Mouse (Mus musculus): ENCODE results near the gene Emilin2.

Gene Emilin2

GRCm38 (mm10) chr17:71267374-71267773 is 44.4 kb downstream of the Emilin2 start:
- in situ Hi-C loops (cut with MboI; ENCODE audit: low sequenced_read_pairs) = no loop called here

- in situ Hi-C loops (cut with MboI; ENCODE audit: low sequenced_read_pairs) = no loop called here
These were observed 46.3 kb downstream of the Emilin2 start for GRCm38 (mm10) chr17:71265336-71266051.

- in situ Hi-C loops (cut with MboI; ENCODE audit: low sequenced_read_pairs) = no loop called here
These were observed 47.0 kb downstream of the Emilin2 start for GRCm38 (mm10) chr17:71264739-71265138.

- in situ Hi-C loops (cut with MboI; ENCODE audit: low sequenced_read_pairs) = no loop called here
These were observed 48.6 kb downstream of the Emilin2 start for GRCm38 (mm10) chr17:71263136-71263535.

- in situ Hi-C loops (cut with MboI; ENCODE audit: low sequenced_read_pairs) = no loop called here
These were observed 51.1 kb downstream of the Emilin2 start for GRCm38 (mm10) chr17:71260658-71261057.

- in situ Hi-C loops (cut with MboI; ENCODE audit: low sequenced_read_pairs) = no loop called here
These were observed 52.1 kb downstream of the Emilin2 start for GRCm38 (mm10) chr17:71259727-71260126.

GRCm38 (mm10) chr17:71256806-71257536 is 54.8 kb downstream of the Emilin2 start:
- in situ Hi-C loops (cut with MboI; ENCODE audit: low sequenced_read_pairs) = no loop called here

GRCm38 (mm10) chr17:71256068-71256615 is 55.6 kb downstream of the Emilin2 start:
- in situ Hi-C loops (cut with MboI; ENCODE audit: low sequenced_read_pairs) = no loop called here

GRCm38 (mm10) chr17:71254736-71255135 is 57.0 kb downstream of the Emilin2 start:
- in situ Hi-C loops (cut with MboI; ENCODE audit: low sequenced_read_pairs) = no loop called here

- in situ Hi-C loops (cut with MboI; ENCODE audit: low sequenced_read_pairs) = no loop called here
These were observed 57.7 kb downstream of the Emilin2 start for GRCm38 (mm10) chr17:71254106-71254505.

GRCm38 (mm10) chr17:71253391-71253790 is 58.4 kb downstream of the Emilin2 start:
- in situ Hi-C loops (cut with MboI; ENCODE audit: low sequenced_read_pairs) = no loop called here

GRCm38 (mm10) chr17:71252101-71252500 is 59.7 kb downstream of the Emilin2 start:
- in situ Hi-C loops (cut with MboI; ENCODE audit: low sequenced_read_pairs) = no loop called here

GRCm38 (mm10) chr17:71251601-71252001 is 60.2 kb downstream of the Emilin2 start:
- in situ Hi-C loops (cut with MboI; ENCODE audit: low sequenced_read_pairs) = no loop called here

GRCm38 (mm10) chr17:71250819-71251600 is 60.8 kb downstream of the Emilin2 start:
- in situ Hi-C loops (cut with MboI; ENCODE audit: low sequenced_read_pairs) = no loop called here

- in situ Hi-C loops (cut with MboI; ENCODE audit: low sequenced_read_pairs) = no loop called here
These were observed 61.7 kb downstream of the Emilin2 start for GRCm38 (mm10) chr17:71250046-71250445.

- in situ Hi-C loops (cut with MboI; ENCODE audit: low sequenced_read_pairs) = no loop called here
These were observed 62.8 kb downstream of the Emilin2 start for GRCm38 (mm10) chr17:71248963-71249362.

GRCm38 (mm10) chr17:71246022-71246421 is 65.8 kb downstream of the Emilin2 start:
- in situ Hi-C loops (cut with MboI; ENCODE audit: low sequenced_read_pairs) = no loop called here

GRCm38 (mm10) chr17:71245133-71245532 is 66.6 kb downstream of the Emilin2 start:
- in situ Hi-C loops (cut with MboI; ENCODE audit: low sequenced_read_pairs) = no loop called here

GRCm38 (mm10) chr17:71242666-71243065 is 69.1 kb downstream of the Emilin2 start:
- in situ Hi-C loops (cut with MboI; ENCODE audit: low sequenced_read_pairs) = no loop called here

GRCm38 (mm10) chr17:71240811-71241210 is 71.0 kb downstream of the Emilin2 start:
- in situ Hi-C loops (cut with MboI; ENCODE audit: low sequenced_read_pairs) = no loop called here

- in situ Hi-C loops (cut with MboI; ENCODE audit: low sequenced_read_pairs) = no loop called here
These were observed 73.3 kb downstream of the Emilin2 start for GRCm38 (mm10) chr17:71238494-71238893.
